Mouse (Mus musculus) frontal cortex, postnatal 14 days (tissue): ENCODE data around the gene Gm5105.

ENCODE experiments used
- DNase-seq, 2 experiments: peaks; one replicate each; pipeline ENCODE4 v3.0.0; 2022; ENCODE audit warnings: low spot score in 2 of 2

The Gm5105 gene

DNA sequence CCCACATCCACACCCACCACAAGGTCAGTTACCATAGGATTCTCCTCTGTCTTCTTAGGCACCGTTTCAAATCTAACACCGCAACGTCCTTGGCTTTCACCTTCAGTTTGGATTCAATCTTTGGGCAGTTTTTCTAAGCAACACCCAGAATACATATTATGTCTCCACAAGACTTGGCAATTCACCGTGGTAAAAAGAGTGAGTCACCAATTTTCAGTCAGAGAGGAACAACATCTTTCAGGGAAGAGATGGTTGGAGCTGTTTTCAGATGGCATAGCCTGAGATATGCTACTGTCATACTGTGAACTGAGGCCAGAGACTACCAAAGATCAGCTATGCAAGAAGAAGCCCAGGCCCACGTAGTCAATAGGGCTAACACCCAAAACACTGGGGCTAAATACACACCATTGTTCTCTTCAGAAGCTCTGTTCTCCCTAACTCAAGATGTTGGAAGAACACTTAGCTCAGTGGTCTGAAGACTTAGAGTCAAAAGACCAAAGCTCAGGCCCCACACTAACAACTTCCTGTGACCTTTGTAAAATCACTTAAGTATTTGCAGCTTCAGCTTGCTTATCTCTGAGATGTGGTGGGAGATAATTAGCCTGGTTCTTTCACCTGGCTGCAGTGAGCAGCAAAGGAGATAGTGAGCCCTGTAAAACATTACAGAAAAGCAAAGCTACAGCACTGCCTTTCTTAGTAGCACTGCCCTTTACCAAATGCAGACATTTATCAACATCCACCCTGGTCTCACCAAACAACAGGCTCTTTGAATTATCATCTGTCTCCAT, 39.4 kb downstream of the Gm5105 start:
- no peak for DNase-seq

GRCm38 (mm10) chr3:138026286-138026685, 40.9 kb downstream of the Gm5105 start:
- DNase-seq: peak; percentile 13 to 16

GRCm38 (mm10) chr3:138022651-138023050, 44.5 kb downstream of the Gm5105 start:
- no peak for DNase-seq

- DNase-seq: no peak
Observed at GRCm38 (mm10) chr3:138022003-138022402, 45.2 kb downstream of the Gm5105 start.

- DNase-seq: no peak
Observed at GRCm38 (mm10) chr3:138016810-138017209, 50.4 kb downstream of the Gm5105 start.

GRCm38 (mm10) chr3:138014725-138015124, 52.5 kb downstream of the Gm5105 start:
- no peak for DNase-seq

DNA sequence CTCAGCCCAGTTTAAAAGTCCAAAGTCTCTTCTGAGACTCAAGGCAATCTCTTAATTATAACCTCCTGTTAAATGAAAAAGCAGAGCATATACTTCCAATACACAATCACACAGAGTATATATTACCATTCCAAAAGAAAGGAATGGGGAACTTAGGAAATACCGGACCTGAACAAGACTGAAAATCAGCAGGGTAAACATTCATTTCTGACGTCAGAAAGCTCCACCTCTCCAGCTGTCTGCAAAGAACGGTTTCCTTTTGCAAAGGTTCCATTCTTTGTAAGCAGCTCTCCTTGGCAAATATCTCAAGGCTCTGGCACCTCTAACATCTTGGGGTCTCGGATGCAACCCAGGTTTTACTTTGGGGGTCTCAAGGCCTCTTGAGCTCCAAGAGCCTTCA, 54.8 kb downstream of the Gm5105 start:
- DNase-seq: no peak

GRCm38 (mm10) chr3:138008152-138008551, 59.0 kb downstream of the Gm5105 start:
- no peak for DNase-seq

DNA sequence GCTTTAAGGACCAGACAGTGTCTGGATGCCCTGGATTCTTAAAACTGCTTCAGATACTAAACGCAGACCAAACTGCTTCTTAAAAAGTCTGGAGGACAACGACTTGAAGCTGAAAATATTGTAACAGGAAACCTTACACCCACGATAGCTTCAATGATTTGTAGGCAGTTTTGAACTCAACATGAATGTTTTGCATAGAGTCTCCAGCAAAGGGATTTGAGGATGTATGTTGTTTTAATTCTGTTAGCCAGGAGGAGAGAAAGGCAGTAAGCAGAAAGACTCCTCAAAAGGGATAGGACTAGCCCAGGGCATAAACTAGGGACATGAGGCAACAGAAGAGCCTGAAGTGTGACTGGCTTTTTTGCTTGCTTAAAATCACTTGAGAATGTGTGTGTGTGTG, 60.3 kb downstream of the Gm5105 start:
- no peak for DNase-seq

- DNase-seq: no peak
Observed at GRCm38 (mm10) chr3:138003264-138003663, 63.9 kb downstream of the Gm5105 start.

DNA sequence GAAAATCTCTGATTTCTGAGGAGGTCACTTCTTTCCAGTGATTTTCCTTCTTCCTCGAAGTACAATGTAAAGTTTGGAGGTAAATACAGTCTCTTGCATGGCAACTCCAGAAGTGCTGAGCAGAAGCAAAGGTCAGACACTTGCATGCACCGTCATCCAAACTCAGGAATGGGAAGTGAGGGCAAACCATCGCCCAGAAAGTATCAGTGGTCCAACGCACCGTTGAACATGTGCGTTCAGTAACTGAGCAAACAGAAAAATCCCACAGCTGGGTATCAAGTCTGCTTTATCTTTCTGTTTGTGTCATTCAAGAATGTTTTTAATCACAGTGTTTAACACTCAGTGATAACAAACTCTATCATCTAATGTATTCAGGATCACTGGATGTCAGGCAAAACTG, 64.6 kb downstream of the Gm5105 start:
- DNase-seq: no peak

GRCm38 (mm10) chr3:138001865-138002264, 65.3 kb downstream of the Gm5105 start:
- no peak for DNase-seq

DNA sequence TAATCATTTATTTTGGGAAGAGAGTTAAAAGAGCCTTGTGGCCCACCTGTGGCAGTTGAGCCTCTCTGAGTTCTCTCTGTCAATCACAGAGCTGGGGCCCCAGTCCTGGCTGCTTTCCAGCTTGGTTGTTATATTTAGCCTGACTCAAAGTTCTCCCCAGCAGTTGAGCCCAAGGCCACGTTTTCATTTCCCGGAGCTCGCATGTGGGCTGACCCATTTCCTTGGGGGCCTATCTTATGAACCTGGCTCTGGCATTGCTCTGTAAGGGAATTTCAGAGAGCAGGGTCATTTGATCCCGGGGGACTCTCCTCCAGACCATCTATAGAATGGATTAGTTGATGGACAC, 66.5 kb downstream of the Gm5105 start:
- peak in 1 of 2 experiments; percentile 11 for DNase-seq

- DNase-seq: no peak
Observed at GRCm38 (mm10) chr3:138000062-138000723, 67.0 kb downstream of the Gm5105 start.

GRCm38 (mm10) chr3:137999224-137999790, 67.9 kb downstream of the Gm5105 start:
- DNase-seq: no peak
